Mouse (Mus musculus): Measurements from ENCODE around the gene Gm8220. TPM values are rescaled to one million over a fixed set of nuclear protein-coding genes. Genes with fewer than 3 reads are reported as not detected.
"Not testable (repeated sequence)": the region's sequence is repeated elsewhere in the genome, so short reads cannot be mapped to it uniquely, and the experiment has no call there.

Gm8220 gene
- not detected for polyA plus RNA-seq (2012; fragmentation: generic; extraction: Trizol)

DNA sequence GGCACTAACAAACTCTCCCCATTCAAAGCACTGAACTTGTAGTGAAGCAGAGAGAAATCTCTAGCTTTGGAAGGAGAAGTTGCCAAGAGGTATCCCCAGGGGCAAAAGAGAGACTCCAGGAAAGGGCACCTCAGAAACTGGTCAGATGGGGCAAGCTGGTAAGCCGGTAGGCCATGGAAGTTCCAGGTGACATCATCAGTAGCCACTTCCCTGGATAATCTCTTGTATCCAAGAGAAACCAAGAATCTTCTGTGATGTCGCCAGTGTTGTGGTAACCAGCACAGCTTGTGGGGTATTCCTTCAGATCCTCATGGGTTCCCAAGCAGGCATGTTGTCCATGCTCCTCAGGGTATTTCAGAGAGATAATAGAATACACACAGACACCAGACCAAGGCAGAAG lies at the start of gene Gm8220:
Gene Gm8220 (plus strand): TSS at position 301 of the 400 bp plus-strand sequence.
- H3K36me3 ChIP-seq (ENCODE audit: control insufficient read depth, insufficient read depth); H3K27me3 ChIP-seq (ENCODE audit: control insufficient read depth, insufficient read depth, insufficient read length); H3K4me3 ChIP-seq; H3K79me2 ChIP-seq (ENCODE audit: control insufficient read depth, insufficient read depth); H3K4me2 ChIP-seq (ENCODE audit: low read depth); H3ac ChIP-seq (ENCODE audit: control insufficient read depth, insufficient read length): not testable (repeated sequence)

DNA sequence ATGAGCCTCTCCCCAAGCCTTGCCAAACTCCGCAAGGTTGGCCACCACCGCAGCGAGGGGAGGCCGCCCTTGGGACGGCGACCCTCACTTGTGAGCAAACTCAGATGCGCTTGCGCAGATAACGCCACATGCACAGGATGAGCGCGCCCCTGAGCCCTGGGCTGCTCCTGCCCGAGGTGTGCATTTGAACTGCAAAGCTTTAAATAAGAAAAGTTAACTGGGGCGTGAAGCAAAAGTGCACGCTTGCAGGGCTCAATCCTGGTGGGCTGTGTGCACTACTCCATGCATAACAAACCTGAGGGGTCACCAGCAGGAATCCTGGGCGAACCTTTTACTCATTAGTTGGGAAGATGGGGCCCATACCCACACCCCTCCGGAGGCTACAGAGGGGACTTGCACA lies 37.3 kb upstream of the Gm8220 start:
- no peak overlapping the region for H3K4me3 ChIP-seq
- TF ChIP-seq USF1 (IDR thresholded peaks at IDR 0.05; ENCODE audit: low read depth), result no peak
- no peak for TF ChIP-seq TCF3 (IDR thresholded peaks at IDR 0.05; ENCODE audit: insufficient read length, low read depth)
- no peak for TF ChIP-seq POLR2AphosphoS2 (IDR thresholded peaks at IDR 0.05; ENCODE audit: insufficient read length, low read depth)
- TF ChIP-seq SRF (IDR thresholded peaks at IDR 0.05; ENCODE audit: control insufficient read depth, insufficient read length, low read depth), result no peak
- no peak for TF ChIP-seq CEBPB (IDR thresholded peaks at IDR 0.05; ENCODE audit: insufficient read depth, poor library complexity, severe bottlenecking)
- TF ChIP-seq REST (IDR thresholded peaks at IDR 0.05; ENCODE audit: insufficient read depth, insufficient read length), result no peak
- TF ChIP-seq TCF12 (IDR thresholded peaks at IDR 0.05; ENCODE audit: insufficient read depth, poor library complexity, severe bottlenecking), result no peak
- TF ChIP-seq MYOD1 (IDR thresholded peaks at IDR 0.05; ENCODE audit: control insufficient read depth in 1 of 3, insufficient read length in 2 of 3, low read depth in 2 of 3), result no peak
- TF ChIP-seq MYOG (IDR thresholded peaks at IDR 0.05; ENCODE audit: control insufficient read depth in 1 of 3, insufficient read depth in 1 of 3, insufficient read length in 2 of 3, low read depth in 2 of 3), result no peak
- TF ChIP-seq POLR2A (IDR thresholded peaks at IDR 0.05; ENCODE audit: insufficient read length, low read depth), result no peak
- TF ChIP-seq E2F4 (IDR thresholded peaks at IDR 0.05; ENCODE audit: insufficient read depth), result no peak
- no peak for TF ChIP-seq MAX (IDR thresholded peaks at IDR 0.05; ENCODE audit: low read depth)
- no peak overlapping the region for H3K4me2 ChIP-seq (ENCODE audit: low read depth)
- no peaks in the 10 kb centered on the region for H3K79me2 ChIP-seq (ENCODE audit: control insufficient read depth, insufficient read depth)
- no peaks in the 10 kb centered on the region for H3K36me3 ChIP-seq (ENCODE audit: control insufficient read depth, insufficient read depth)
- no peaks in the 10 kb centered on the region for H3K27me3 ChIP-seq (ENCODE audit: control insufficient read depth, insufficient read depth, insufficient read length)
- H3ac ChIP-seq (ENCODE audit: control insufficient read depth, insufficient read length), result no peak overlapping the region

DNA sequence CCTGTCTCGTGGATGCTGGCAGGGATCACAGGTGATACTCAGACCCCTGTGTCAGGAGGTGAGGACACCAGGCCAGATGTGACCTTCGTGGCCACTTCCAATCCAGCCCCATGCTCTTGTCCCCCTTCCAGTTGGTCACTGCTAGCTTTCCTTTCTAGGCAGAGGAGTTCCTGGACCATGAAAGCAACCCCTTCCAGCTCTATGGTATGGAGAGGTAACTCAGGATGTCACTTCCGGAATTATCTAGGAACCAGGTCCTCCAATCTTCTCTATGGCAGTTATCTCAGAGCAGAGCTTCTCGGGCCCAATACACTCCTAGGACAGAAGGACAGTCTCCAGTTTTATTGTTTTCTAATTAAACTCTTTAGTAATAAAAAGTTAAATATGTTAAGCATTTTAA lies 26.7 kb downstream of the Gm8220 start:
- H3K36me3 ChIP-seq (ENCODE audit: control insufficient read depth, insufficient read depth); H3K4me3 ChIP-seq; H3K79me2 ChIP-seq (ENCODE audit: control insufficient read depth, insufficient read depth); H3K4me2 ChIP-seq (ENCODE audit: low read depth); H3K27me3 ChIP-seq (ENCODE audit: control insufficient read depth, insufficient read depth, insufficient read length); H3ac ChIP-seq (ENCODE audit: control insufficient read depth, insufficient read length): not testable (repeated sequence)

DNA sequence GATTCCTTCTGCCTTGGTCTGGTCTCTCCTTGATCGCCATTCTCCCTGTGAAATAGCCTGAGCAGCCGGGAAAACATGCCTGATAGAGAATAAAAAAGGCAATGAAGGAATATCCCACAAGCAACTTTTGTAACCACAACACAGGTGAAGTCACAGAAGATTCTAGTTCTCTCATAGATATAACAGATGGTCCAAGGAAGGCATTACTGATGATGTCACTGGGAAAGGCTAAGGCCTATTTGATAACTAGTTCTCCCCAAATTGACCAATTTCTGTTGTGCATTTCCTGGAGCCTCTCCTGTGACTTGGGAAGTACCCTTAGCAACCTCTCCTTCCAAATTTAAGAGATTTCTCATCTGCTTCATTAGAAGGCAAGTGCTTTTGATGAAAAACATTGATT lies 53.1 kb downstream of the Gm8220 start, which contains the start of gene Gm5930:
Gene Gm5930 (minus strand): TSS at position 101 of the 400 bp plus-strand sequence.
- not testable (repeated sequence) for H3K4me2 ChIP-seq (ENCODE audit: low read depth); H3K79me2 ChIP-seq (ENCODE audit: control insufficient read depth, insufficient read depth); H3ac ChIP-seq (ENCODE audit: control insufficient read depth, insufficient read length); H3K36me3 ChIP-seq (ENCODE audit: control insufficient read depth, insufficient read depth); H3K27me3 ChIP-seq (ENCODE audit: control insufficient read depth, insufficient read depth, insufficient read length); H3K4me3 ChIP-seq

Other genes with a start within 250 kb of the Gm8220 start
- not detected for gene Ear2, start 182.9 kb upstream of the Gm8220 start, polyA plus RNA-seq (2012; fragmentation: generic; extraction: Trizol)
- not detected for gene Gm3327, start 161.7 kb upstream of the Gm8220 start, polyA plus RNA-seq (2012; fragmentation: generic; extraction: Trizol)
- not detected for gene Gm8212, start 87.9 kb upstream of the Gm8220 start, polyA plus RNA-seq (2012; fragmentation: generic; extraction: Trizol)
- not detected for gene 4930503E14Rik, start 72.3 kb upstream of the Gm8220 start, polyA plus RNA-seq (2012; fragmentation: generic; extraction: Trizol)
- gene Gm5930, start 53.0 kb downstream of the Gm8220 start, polyA plus RNA-seq (2012; fragmentation: generic; extraction: Trizol), result not detected
- not detected for gene Gm8229, start 79.8 kb downstream of the Gm8220 start, polyA plus RNA-seq (2012; fragmentation: generic; extraction: Trizol)
- gene Gm3371, start 125.1 kb downstream of the Gm8220 start, polyA plus RNA-seq (2012; fragmentation: generic; extraction: Trizol), result not detected
- not detected for gene Gm8232, start 148.1 kb downstream of the Gm8220 start, polyA plus RNA-seq (2012; fragmentation: generic; extraction: Trizol)
- not detected for gene BC061237, start 206.9 kb downstream of the Gm8220 start, polyA plus RNA-seq (2012; fragmentation: generic; extraction: Trizol)
- gene Gm17093, start 232.7 kb downstream of the Gm8220 start, polyA plus RNA-seq (2012; fragmentation: generic; extraction: Trizol), result not detected

Measured in myocyte (in vitro differentiated cells).